Mouse (Mus musculus) limb, embryonic 11.5 days (tissue): ENCODE measurements around the gene Gtf2f2. TPM values are rescaled to one million over a fixed set of nuclear protein-coding genes. Genes with fewer than 3 reads are reported as not detected.

Experiments
- ATAC-seq: fragments of 200-750 bp; cut with Nextera tagmentation; 2 replicates; pipeline ENCODE4 v1.8.0; 2017; ENCODE audit warnings: low read depth; ENCODE audit not compliant: insufficient number of reproducible peaks, low FRiP score, low TSS enrichment
- DNase-seq: peaks from one replicate; pipeline ENCODE4 v3.0.0-alpha.2; 2015; ENCODE audit warnings: low spot score
- H3K27ac ChIP-seq: fragments of 300-500 bp; sonication (generic); replicated peaks from 2 replicates; pipeline ENCODE4 v1.5.1; 2014; ENCODE audit warnings: low read depth, mild to moderate bottlenecking, low read length
- H3K27me3 ChIP-seq: fragments of 300-500 bp; sonication (generic); 2 replicates; pipeline ENCODE4 v1.6.1; 2014; ENCODE audit warnings: mild to moderate bottlenecking, low read length, mixed read lengths; ENCODE audit not compliant: control insufficient read depth, insufficient read depth
- H3K36me3 ChIP-seq: fragments of 300-500 bp; sonication (generic); 2 replicates; pipeline ENCODE4 v1.6.1; 2014; ENCODE audit warnings: mild to moderate bottlenecking, low read length, moderate library complexity, mixed read lengths; ENCODE audit not compliant: control insufficient read depth, insufficient read depth
- H3K4me1 ChIP-seq: fragments of 300-500 bp; sonication (generic); 2 replicates; pipeline ENCODE4 v1.6.1; 2014; ENCODE audit warnings: low read length, mixed read lengths; ENCODE audit not compliant: control insufficient read depth, insufficient read depth
- H3K4me2 ChIP-seq: fragments of 300-500 bp; sonication (generic); 2 replicates; pipeline ENCODE4 v1.6.1; 2014; ENCODE audit warnings: low read depth, mild to moderate bottlenecking, moderate library complexity; ENCODE audit not compliant: severe bottlenecking
- H3K4me3 ChIP-seq: fragments of 300-500 bp; sonication (generic); 2 replicates; pipeline ENCODE4 v1.5.1; 2014; ENCODE audit warnings: low read depth, low read length
- H3K9ac ChIP-seq: fragments of 300-500 bp; sonication (generic); 2 replicates; pipeline ENCODE4 v1.6.1; 2014; ENCODE audit warnings: mild to moderate bottlenecking, low read length
- H3K9me3 ChIP-seq: fragments of 300-500 bp; sonication (generic); 2 replicates; pipeline ENCODE4 v1.6.1; 2016; ENCODE audit warnings: low read length; ENCODE audit not compliant: control insufficient read depth
- WGBS: fragments of 180-500 bp; shearing (Covaris S2); extraction: QIAGEN DNeasy Blood & Tissue Kit; methylation state at CpG from one replicate; pipeline ENCODE4 v1.1.7; 2014; 5-methylcytosine and 5-hydroxymethylcytosine counted together
- polyA plus RNA-seq: library from polyadenylated mRNA; unstranded; fragments of >200 nt; fragmentation: Nextera tagmentation; extraction: Ambion mirVana; gene quantifications from 2 replicates; pipeline ENCODE4 v1.2.1, GENCODE M21; 2014

Gtf2f2 gene
- polyA plus RNA-seq, 1 experiment from 2014 or later, result 60.9 TPM

GRCm38 (mm10) chr14:75862701-75863100 is 148.0 kb downstream of the Gtf2f2 start:
- WGBS, result 90% methylated on average over 6 of the region's 6 CpGs
- no peak overlapping the region for H3K4me2 ChIP-seq
- H3K9me3 ChIP-seq, result no peaks in the 10 kb centered on the region
- no peak for ATAC-seq
- no peak overlapping the region for H3K27ac ChIP-seq
- H3K27me3 ChIP-seq, result no peaks in the 10 kb centered on the region
- H3K4me3 ChIP-seq, result no peak overlapping the region
- no peaks in the 10 kb centered on the region for H3K36me3 ChIP-seq
- H3K4me1 ChIP-seq, result peaks cover 5% of the 10 kb centered on the region
- no peak overlapping the region for H3K9ac ChIP-seq
- DNase-seq, result no peak

- Histone ChIP-seq H3K4me2 (no peak overlapping the region), H3K27ac (no peak overlapping the region), H3K9me3 (no peaks in the 10 kb centered on the region), H3K4me3 (no peak overlapping the region), H3K9ac (no peak overlapping the region), H3K27me3 (no peaks in the 10 kb centered on the region), H3K4me1 (peaks cover 7% of the 10 kb centered on the region), H3K36me3 (no peaks in the 10 kb centered on the region)
- DNase-seq (no peak), ATAC-seq (no peak)
- 84% methylated on average over 2 of the region's 2 CpGs for WGBS
These were observed 151.0 kb downstream of the Gtf2f2 start for GRCm38 (mm10) chr14:75859619-75860018.

GRCm38 (mm10) chr14:75858181-75858580 is 152.5 kb downstream of the Gtf2f2 start:
- H3K4me3 ChIP-seq, result no peak overlapping the region
- 64% methylated on average over 2 of the region's 2 CpGs for WGBS
- no peak overlapping the region for H3K9ac ChIP-seq
- H3K27ac ChIP-seq, result no peak overlapping the region
- H3K4me2 ChIP-seq, result no peak overlapping the region
- peaks cover 3% of the 10 kb centered on the region; the same call in 1 of the 2 replicates for H3K4me1 ChIP-seq
- ATAC-seq, result no peak
- H3K9me3 ChIP-seq, result no peaks in the 10 kb centered on the region
- no peaks in the 10 kb centered on the region for H3K27me3 ChIP-seq
- H3K36me3 ChIP-seq, result no peaks in the 10 kb centered on the region
- no peak for DNase-seq

- no peak for DNase-seq
- Histone ChIP-seq H3K27ac (no peak overlapping the region), H3K27me3 (no peaks in the 10 kb centered on the region), H3K9me3 (no peaks in the 10 kb centered on the region), H3K9ac (no peak overlapping the region), H3K4me3 (no peak overlapping the region), H3K4me1 (peaks cover 3% of the 10 kb centered on the region; the same call in 1 of the 2 replicates), H3K4me2 (no peak overlapping the region), H3K36me3 (peaks cover 3% of the 10 kb centered on the region; the same call in 1 of the 2 replicates)
- ATAC-seq, result peak; percentile 53
- WGBS, result 49% methylated on average over 17 of the region's 17 CpGs
These were observed 155.2 kb downstream of the Gtf2f2 start for GRCm38 (mm10) chr14:75855263-75855992.

- no peaks in the 10 kb centered on the region for H3K27me3 ChIP-seq
- no peak overlapping the region for H3K4me3 ChIP-seq
- no peak overlapping the region for H3K4me2 ChIP-seq
- peaks cover 21% of the 10 kb centered on the region for H3K36me3 ChIP-seq
- no peak overlapping the region for H3K27ac ChIP-seq
- DNase-seq, result no peak
- no peaks in the 10 kb centered on the region for H3K9me3 ChIP-seq
- no peak overlapping the region for H3K9ac ChIP-seq
- WGBS, result 93% methylated on average over 5 of the region's 5 CpGs
- ATAC-seq, result no peak
- H3K4me1 ChIP-seq, result peaks cover 3% of the 10 kb centered on the region; the same call in 1 of the 2 replicates
These were observed 158.6 kb downstream of the Gtf2f2 start for GRCm38 (mm10) chr14:75852016-75852415.

GRCm38 (mm10) chr14:75850819-75851218 is 159.8 kb downstream of the Gtf2f2 start:
- 76% methylated on average over 6 of the region's 6 CpGs for WGBS
- Histone ChIP-seq H3K4me1 (peaks cover 3% of the 10 kb centered on the region; the same call in 1 of the 2 replicates), H3K27ac (no peak overlapping the region), H3K4me2 (no peak overlapping the region), H3K27me3 (no peaks in the 10 kb centered on the region), H3K9ac (no peak overlapping the region), H3K36me3 (peaks cover 24% of the 10 kb centered on the region), H3K9me3 (no peaks in the 10 kb centered on the region), H3K4me3 (no peak overlapping the region)
- ATAC-seq (no peak), DNase-seq (no peak)

- ATAC-seq (no peak), DNase-seq (no peak)
- Histone ChIP-seq H3K27me3 (no peaks in the 10 kb centered on the region), H3K9ac (no peak overlapping the region), H3K4me3 (no peak overlapping the region), H3K27ac (no peak overlapping the region), H3K36me3 (peaks cover 24% of the 10 kb centered on the region), H3K9me3 (no peaks in the 10 kb centered on the region), H3K4me2 (no peak overlapping the region), H3K4me1 (no peaks in the 10 kb centered on the region)
- WGBS, result 88% methylated on average over 6 of the region's 6 CpGs
These were observed 160.7 kb downstream of the Gtf2f2 start for GRCm38 (mm10) chr14:75849842-75850568.

GRCm38 (mm10) chr14:75849236-75849635 is 161.4 kb downstream of the Gtf2f2 start:
- no peaks in the 10 kb centered on the region for H3K4me1 ChIP-seq
- DNase-seq (no peak), ATAC-seq (no peak)
- H3K27ac ChIP-seq, result no peak overlapping the region
- H3K4me2 ChIP-seq, result no peak overlapping the region
- H3K36me3 ChIP-seq, result peaks cover 24% of the 10 kb centered on the region
- no peaks in the 10 kb centered on the region for H3K9me3 ChIP-seq
- no peak overlapping the region for H3K4me3 ChIP-seq
- H3K9ac ChIP-seq, result no peak overlapping the region
- WGBS, result 82% methylated on average over 5 of the region's 5 CpGs
- H3K27me3 ChIP-seq, result no peaks in the 10 kb centered on the region
